In genomic region chr11:108061571-108062479, GRCm38 (mm10) we compare ENCODE assay signal across 10 mouse cellular contexts.
DNase-seq lines count a peak whose midpoint lies in the region; TF ChIP-seq lines count a peak whose summit lies in the region.
"Had no signal": no experiment of that assay in that cellular context is flagged by ENCODE, and none has a peak within 500 bp of the region (broad histone marks: within the 10 kb centered on the region; RNA-seq: fewer than 3 reads in every experiment).

No protein-coding gene starts in this region.

- peak; percentile 36 to 48 for DNase-seq in heart, adult 2 months
- DNase-seq in heart, embryonic 10.5 days (ENCODE audit: low spot score), result no peak
- peak; percentile 58 for DNase-seq in right cerebral cortex, postnatal 25 days
- no peak for DNase-seq in right cerebral cortex, postnatal 10 days (ENCODE audit: low spot score in 2 of 2)
- DNase-seq in layer of hippocampus, adult 9-11 months, result peak; percentile 78
- peak; percentile 32 for DNase-seq in testis, postnatal 10 days (ENCODE audit: low spot score)
- no peak for DNase-seq in B cell, adult 2 months
- DNase-seq in thymus, adult 2 months, result no peak
- DNase-seq: cerebellum, postnatal 14 days had no signal

- H3K27ac ChIP-seq in heart, adult 2 months, result peak overlapping the region; percentile 74
- no peak overlapping the region for H3K27ac ChIP-seq in heart, embryonic 10.5 days
- no peak overlapping the region for H3K27ac ChIP-seq in thymus, adult 2 months (ENCODE audit: control insufficient read depth, insufficient read depth, low read length)
- H3K27ac ChIP-seq: liver, embryonic 12.5 days had no signal

- no peak overlapping the region for H3K4me3 ChIP-seq in heart, adult 2 months
- no peak overlapping the region for H3K4me3 ChIP-seq in heart, embryonic 10.5 days
- no peak overlapping the region for H3K4me3 ChIP-seq in thymus, adult 2 months (ENCODE audit: control insufficient read depth, insufficient read depth, low read length)
- H3K4me3 ChIP-seq: liver, embryonic 12.5 days had no signal

- no peak overlapping the region for H3K9ac ChIP-seq in heart, adult 2 months (ENCODE audit: low read depth, low read length)
- H3K9ac ChIP-seq: liver, embryonic 12.5 days had no signal

- H3K36me3 ChIP-seq in heart, adult 2 months (ENCODE audit: control insufficient read depth, insufficient read depth, low read length), result no peaks in the 10 kb centered on the region
- no peaks in the 10 kb centered on the region for H3K36me3 ChIP-seq in heart, embryonic 10.5 days
- H3K36me3 ChIP-seq in thymus, adult 2 months (ENCODE audit: control insufficient read depth, insufficient read depth, low read length), result no peaks in the 10 kb centered on the region
- H3K36me3 ChIP-seq: liver, embryonic 12.5 days had no signal

- intact Hi-C loops in heart, adult 2 months (cut with DNase I), result no loop called here

- no peaks in the 10 kb centered on the region for H3K79me2 ChIP-seq in heart, adult 2 months (replicated peaks; ENCODE audit: control insufficient read depth, insufficient read depth, low read length)

- H3K9me3 ChIP-seq in heart, embryonic 10.5 days, result no peaks in the 10 kb centered on the region
- H3K9me3 ChIP-seq: liver, embryonic 12.5 days had no signal

- WGBS in heart, adult 2 months, result 72% methylated on average over 17 of the region's 17 CpGs
- 88% methylated on average over 17 of the region's 17 CpGs for WGBS in heart, embryonic 10.5 days
- WGBS in thymus, adult 2 months, result 94% methylated on average over 17 of the region's 17 CpGs

- no peak for TF ChIP-seq CTCF in heart, adult 2 months (IDR thresholded peaks at IDR 0.05)
- no peak for TF ChIP-seq CTCF in thymus, adult 2 months (IDR thresholded peaks at IDR 0.05; ENCODE audit: borderline replicate concordance, control insufficient read depth, extremely low read depth, insufficient read depth, low read length, poor library complexity)

- peaks cover 9% of the 10 kb centered on the region for H3K4me1 ChIP-seq in heart, adult 2 months (ENCODE audit: control insufficient read depth, insufficient read depth, low read length)
- H3K4me1 ChIP-seq in heart, embryonic 10.5 days, result no peaks in the 10 kb centered on the region
- H3K4me1 ChIP-seq in thymus, adult 2 months (replicated peaks; ENCODE audit: control insufficient read depth, insufficient read depth, low read length), result no peaks in the 10 kb centered on the region
- H3K4me1 ChIP-seq: liver, embryonic 12.5 days had no signal

- H3K27me3 ChIP-seq in heart, adult 2 months (ENCODE audit: control insufficient read depth, insufficient read depth, low read length), result no peaks in the 10 kb centered on the region
- no peaks in the 10 kb centered on the region for H3K27me3 ChIP-seq in heart, embryonic 10.5 days (ENCODE audit: insufficient read depth, poor library complexity, severe bottlenecking)
- H3K27me3 ChIP-seq in thymus, adult 2 months (ENCODE audit: control insufficient read depth, insufficient read depth, low read length), result no peaks in the 10 kb centered on the region
- H3K27me3 ChIP-seq: liver, embryonic 12.5 days had no signal

- 0 out of 2 replicates have a peak, but pooled peaks have one; percentile 37 for TF ChIP-seq POLR2A in heart, adult 2 months (IDR thresholded peaks at IDR 0.05; ENCODE audit: insufficient read depth, low read depth, low read length)
- no peak for TF ChIP-seq POLR2A in thymus, adult 2 months (IDR thresholded peaks at IDR 0.05; ENCODE audit: control insufficient read depth, extremely low read depth, insufficient read depth, low read length, poor library complexity)

- 0 out of 2 replicates have a peak, but pooled peaks have one; percentile 25 for TF ChIP-seq EP300 in heart, adult 2 months (IDR thresholded peaks at IDR 0.05; ENCODE audit: insufficient read depth, low read depth, low read length)

Comparison
In these comparisons a context has a peak if more than half of its experiments do, and no peak if none do; other contexts are left out.
1. DNase-seq: peak in heart, adult 2 months (2 of 2), right cerebral cortex, postnatal 25 days (single experiment), layer of hippocampus, adult 9-11 months (single experiment) and testis, postnatal 10 days (single experiment); none in heart, embryonic 10.5 days (single experiment), right cerebral cortex, postnatal 10 days (0 of 2), B cell, adult 2 months (0 of 2) and thymus, adult 2 months (single experiment).